Mouse (Mus musculus): Measurements from ENCODE around the gene Zfp219.

DNA sequence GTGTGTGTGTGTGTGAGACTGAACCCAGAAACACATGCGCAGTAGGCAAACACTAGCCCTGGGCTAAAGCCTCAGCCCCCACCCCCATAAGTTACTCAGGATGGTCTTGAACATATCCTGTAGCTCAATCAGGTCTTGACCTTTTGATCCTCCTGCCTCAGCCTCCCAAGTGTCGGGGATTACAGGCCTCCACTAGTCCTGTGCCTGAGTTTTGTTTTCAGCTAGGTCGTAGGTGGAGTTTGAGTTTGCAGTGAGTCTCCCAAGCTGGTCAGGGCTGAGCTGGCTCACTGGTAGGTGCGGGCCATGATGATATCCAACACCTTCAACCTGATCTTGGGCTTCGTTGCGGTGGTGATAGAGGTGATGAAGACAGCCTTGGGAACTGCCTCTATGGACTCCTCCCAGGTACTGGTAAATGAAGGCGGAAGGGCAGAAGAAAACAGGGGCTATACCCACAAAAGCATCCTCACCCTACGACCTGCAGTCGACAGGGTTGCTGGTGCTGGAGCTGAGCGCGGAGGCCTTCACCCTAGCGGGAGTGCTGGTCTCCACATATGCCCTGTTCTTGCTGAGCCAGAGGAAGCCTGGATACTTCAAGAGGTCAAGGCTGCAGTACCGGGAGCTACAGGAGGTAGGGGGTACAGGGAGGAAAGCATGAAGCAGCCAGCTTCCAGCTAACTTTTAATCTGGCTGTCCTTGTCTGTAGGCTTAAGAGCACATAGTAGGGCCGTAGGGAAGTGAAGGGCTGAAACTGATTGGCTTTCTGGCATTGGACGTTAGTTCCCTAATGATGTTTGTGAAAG is 2.1 kb downstream of the Zfp219 start:
- no peak for TF ChIP-seq CTCF (IDR thresholded peaks at IDR 0.05; ENCODE audit: low read depth, low read length)
- TF ChIP-seq POLR2A (IDR thresholded peaks at IDR 0.05; ENCODE audit: insufficient read depth, low read length) = no peak
- TF ChIP-seq EP300 (IDR thresholded peaks at IDR 0.05; ENCODE audit: insufficient read depth, low read depth, low read length) = no peak

Data from ES-Bruce4 (cell line).